Mouse (Mus musculus) thymus, postnatal 36 days (tissue): ENCODE measurements around the gene Slc2a3.

Experiments
- DNase-seq, 2 experiments: peaks; one replicate each; pipeline ENCODE4 v3.0.0; 2022; ENCODE audit warnings: mixed read lengths in 2 of 2

The Slc2a3 gene

GRCm38 (mm10) chr6:122801301-122801800 lies at the start of gene Slc2a3:
Gene Slc2a3, minus strand, starts transcription at chr6:122801640.
- peak; percentile 49 to 50 for DNase-seq

DNA sequence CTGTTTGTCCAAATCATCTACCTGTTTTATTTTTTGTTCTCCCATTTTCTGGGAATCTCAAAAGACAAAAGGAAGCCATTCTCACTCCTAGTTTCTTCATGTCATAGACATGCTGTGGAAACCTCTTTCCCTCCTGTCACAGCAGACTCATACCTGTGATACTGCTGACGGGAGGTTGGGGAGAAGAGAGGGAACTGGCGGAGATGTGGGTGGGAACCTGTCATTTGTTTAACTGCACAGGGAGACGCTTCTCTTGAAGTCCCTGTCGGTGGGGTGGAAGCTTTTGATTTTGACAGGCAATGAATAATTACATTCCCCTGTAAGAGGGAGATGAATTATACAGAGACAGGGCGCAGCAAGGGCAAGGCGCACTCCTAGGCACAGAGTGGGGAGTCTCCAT lies 42.3 kb upstream of the Slc2a3 start:
- DNase-seq, result no peak

GRCm38 (mm10) chr6:122837539-122837938 lies 36.1 kb upstream of the Slc2a3 start:
- DNase-seq, result no peak

- DNase-seq, result no peak
These were observed 35.5 kb upstream of the Slc2a3 start for GRCm38 (mm10) chr6:122836974-122837373.

DNA sequence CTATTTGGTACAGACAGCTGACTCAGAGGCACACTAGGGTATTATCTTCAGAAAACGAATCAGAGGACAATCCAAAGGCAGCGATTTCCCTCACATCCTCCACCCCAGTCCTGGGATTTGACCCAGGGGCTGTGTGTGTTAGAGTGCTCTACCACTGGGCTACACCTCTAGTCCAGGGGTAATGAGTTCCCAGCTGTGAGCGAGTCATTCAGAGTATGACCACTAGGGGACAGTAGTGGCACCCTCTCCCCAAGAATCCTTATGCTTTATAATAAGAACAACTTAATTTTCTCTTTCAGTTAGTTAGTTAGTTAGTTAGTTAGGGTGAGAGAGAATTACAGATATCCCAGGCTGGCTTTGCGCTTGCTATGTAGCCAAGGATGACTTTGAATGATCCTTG lies 32.9 kb upstream of the Slc2a3 start:
- peak; percentile 45 to 57 for DNase-seq

DNA sequence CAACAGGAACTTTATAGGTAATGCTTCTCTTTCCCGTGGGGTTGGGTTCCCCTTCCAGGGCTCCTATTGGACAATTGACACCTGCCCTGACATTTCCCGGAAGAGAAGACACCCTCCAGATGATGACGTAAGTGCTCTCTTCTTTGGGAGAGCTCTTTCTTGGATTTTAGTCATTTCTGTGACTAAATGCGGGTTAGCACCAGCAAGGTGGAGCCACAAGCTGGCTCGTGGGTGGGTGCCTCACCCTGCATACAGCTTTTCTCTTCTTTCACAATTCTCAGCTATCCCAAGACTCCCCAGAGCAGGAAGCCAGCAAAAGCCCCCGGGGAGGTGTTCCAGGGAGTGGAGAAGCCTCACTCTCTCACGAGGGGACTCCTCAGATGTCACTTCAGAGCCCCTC lies 31.4 kb upstream of the Slc2a3 start:
- DNase-seq, result no peak

DNA sequence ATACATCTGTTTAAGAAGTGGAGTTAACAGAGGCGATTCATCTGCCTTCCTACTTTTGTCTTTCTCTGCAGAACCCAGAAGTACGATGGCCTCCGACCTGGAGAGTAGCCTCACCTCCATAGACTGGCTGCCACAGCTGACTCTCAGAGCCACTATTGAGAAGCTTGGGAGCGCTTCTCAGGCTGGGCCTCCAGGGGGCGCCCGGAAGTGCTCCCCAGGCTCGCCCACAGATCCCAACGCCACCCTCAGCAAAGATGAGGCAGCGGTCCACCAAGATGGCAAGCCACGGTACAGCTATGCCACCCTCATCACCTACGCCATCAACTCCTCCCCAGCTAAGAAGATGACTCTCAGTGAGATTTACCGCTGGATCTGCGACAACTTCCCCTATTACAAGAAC lies 26.6 kb upstream of the Slc2a3 start:
- peak; percentile 40 to 45 for DNase-seq

- DNase-seq, result peak; percentile 55 to 63
These were observed 24.7 kb upstream of the Slc2a3 start for GRCm38 (mm10) chr6:122825923-122826742.

GRCm38 (mm10) chr6:122825166-122825565 lies 23.7 kb upstream of the Slc2a3 start:
- no peak for DNase-seq

DNA sequence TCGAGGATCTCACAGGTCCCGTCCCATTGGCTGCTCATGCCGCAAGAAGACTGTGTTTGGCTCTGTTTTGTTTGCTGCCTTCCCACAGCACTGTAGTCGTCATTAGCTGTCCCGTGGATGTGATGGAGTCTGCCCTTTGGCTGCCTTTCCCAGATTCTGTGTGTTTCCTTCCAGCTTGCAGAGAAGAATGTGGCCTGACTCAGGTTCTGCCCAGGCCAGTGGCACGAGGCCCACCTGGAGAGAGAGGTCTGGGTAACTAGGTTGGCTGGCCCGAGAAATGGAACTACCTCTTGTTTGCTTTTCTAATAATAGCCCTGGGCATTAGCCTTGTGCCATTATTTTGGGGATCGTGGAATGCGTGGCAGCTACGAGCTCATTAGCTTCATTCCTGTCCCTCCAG lies 22.6 kb upstream of the Slc2a3 start:
- DNase-seq, result no peak

DNA sequence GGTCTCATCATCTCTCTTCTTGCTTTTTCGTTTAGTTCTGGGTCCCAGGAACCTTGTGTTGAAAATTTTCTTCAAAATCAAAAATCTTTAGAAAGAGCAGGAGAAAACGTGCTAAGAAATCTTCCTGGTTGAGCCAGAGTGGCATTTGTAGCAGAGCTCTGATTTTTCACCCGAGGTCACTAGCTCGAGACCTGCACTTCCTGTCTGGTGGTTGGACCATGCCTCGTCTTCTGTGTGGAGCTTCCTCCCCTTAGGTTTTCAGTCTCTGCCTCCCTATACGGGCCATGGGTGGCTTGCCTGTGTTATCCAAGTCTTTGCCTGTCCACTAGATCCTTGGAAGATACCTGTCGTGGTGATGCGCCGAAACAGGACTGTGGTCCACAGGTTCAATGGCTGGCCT lies 20.4 kb upstream of the Slc2a3 start:
- no peak for DNase-seq

- peak; percentile 63 to 74 for DNase-seq
These were observed 19.6 kb upstream of the Slc2a3 start for GRCm38 (mm10) chr6:122820799-122821650.

GRCm38 (mm10) chr6:122820071-122820798 lies 18.8 kb upstream of the Slc2a3 start:
- DNase-seq, result peak; percentile 58 to 65

- DNase-seq, result peak; percentile 72 to 79
These were observed 18.0 kb upstream of the Slc2a3 start, which contains the start of gene Foxj2 for GRCm38 (mm10) chr6:122819306-122820070. Gene Foxj2, plus strand, starts transcription at chr6:122819914.

DNA sequence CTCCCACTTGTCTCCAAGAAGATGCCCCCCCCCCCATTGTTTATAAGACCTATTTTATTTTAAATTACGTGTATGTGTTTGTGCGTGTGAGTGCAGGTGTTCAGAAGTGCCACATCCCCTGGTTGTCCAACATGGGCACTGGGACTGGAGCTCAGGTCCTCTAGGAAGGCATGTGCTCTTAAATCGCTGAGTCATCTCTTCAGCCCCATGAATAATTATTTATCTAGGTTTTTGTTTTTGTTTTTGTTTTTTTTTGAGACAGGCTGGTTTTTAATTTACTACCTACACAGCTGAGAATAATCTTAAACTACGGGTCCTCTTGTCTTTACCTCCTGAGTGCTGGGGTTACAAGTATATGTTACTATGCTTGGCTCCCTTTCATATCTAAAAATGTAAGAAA lies 12.2 kb upstream of the Slc2a3 start:
- no peak for DNase-seq

DNA sequence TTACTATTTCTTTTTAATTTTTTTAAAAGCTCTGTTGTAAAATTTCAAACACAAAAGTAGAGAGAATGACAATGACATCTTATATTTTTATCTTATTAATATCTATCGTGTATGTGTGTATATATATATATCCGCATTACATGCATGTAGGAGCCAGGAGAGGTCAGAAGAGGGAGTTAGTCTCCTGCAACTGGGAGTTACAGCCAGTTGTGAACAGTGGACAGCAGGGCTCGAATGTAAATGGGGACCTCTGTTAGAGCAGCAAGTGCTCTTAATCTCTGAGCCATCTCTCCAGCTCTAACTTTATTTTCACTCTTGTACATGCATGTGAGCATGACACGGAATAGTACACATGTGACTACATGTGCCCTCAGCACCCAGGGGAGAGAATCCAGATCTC lies 11.3 kb upstream of the Slc2a3 start:
- DNase-seq, result no peak

GRCm38 (mm10) chr6:122811771-122812600 lies 10.5 kb upstream of the Slc2a3 start:
- DNase-seq, result peak; percentile 49 to 59

DNA sequence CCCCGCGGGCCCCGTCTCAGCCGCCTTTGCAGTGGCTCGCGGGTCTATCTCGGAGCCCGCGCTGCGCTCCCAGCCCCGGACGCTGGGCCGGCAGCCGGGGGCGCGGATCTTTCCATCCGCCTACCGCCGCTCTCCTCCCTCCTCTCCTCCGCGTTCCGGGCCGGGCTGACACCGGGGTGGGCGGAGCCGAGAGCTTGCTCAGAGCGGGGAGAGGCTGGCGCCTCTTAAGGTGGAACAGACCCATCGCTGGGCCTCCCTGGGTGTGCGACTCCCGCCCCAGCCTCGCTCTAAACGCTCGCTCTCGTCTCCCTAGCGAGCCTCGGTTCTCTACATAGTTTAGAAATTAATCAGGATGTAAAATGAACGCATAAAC lies 9.8 kb upstream of the Slc2a3 start:
- DNase-seq, result peak; percentile 94 to 97

- DNase-seq, result peak; percentile 84 to 91
These were observed 9.3 kb upstream of the Slc2a3 start for GRCm38 (mm10) chr6:122810615-122811279.

DNA sequence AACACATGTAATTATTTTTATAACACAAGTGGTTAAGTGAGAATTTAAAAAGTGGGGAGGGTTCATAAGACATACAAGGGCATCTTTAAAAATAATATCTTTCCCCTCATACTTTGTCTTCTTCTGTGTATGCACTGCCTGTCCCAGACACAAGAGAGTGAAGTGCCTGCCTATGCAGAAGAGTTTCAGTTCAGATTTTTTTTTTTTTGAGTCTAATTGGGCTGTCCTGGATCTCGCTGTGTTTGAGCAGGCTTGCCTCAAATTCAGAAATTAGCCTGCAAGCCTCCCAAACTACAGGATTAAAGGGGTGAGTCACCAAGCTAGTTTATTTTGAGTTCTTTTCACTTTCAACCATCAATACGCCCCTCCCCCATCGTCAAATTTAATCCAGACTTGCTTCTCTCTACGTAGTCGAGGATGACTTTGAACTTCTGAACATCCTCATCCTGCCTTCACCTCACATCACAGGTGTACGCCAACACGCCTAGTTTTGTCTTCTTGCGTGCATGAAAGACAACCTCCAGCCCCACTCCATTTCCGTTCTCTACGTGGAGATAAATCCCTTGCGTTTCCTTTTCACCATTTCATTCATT lies 8.7 kb upstream of the Slc2a3 start:
- DNase-seq, result peak in 1 of 2 experiments; percentile 68
